Mouse (Mus musculus) brain, embryonic 14.5 days (tissue): ENCODE measurements at regions not wholly inside any gene's neighbourhood (a gene's known extent, or its start where the extent isn't known, plus 50 kb on each side); places are given as distances from the start of the nearest gene placed in this dataset.

ENCODE experiments used
- DNase-seq: peaks from one replicate; pipeline ENCODE4 v3.0.0-alpha.2; 2011; ENCODE audit warnings: low read depth
- CTCF ChIP-seq: fragments of 200-500 bp; IDR thresholded peaks from 2 replicates; pipeline ENCODE4 v1.5.1; 2012; ENCODE audit warnings: inconsistent platforms, mild to moderate bottlenecking, moderate library complexity, borderline replicate concordance; ENCODE audit not compliant: insufficient read depth, insufficient read length; ENCODE audit errors: extremely low read depth
- POLR2A ChIP-seq: fragments of 200-500 bp; IDR thresholded peaks from 2 replicates; pipeline ENCODE4 v1.6.1; 2012; ENCODE audit warnings: mild to moderate bottlenecking, inconsistent platforms, borderline replicate concordance; ENCODE audit not compliant: poor library complexity, insufficient read depth, insufficient read length, severe bottlenecking; ENCODE audit errors: extremely low read depth

GRCm38 (mm10) chr8:25353822-25354770, 529.9 kb upstream of the Adam5 start:
- TF ChIP-seq POLR2A (no peak), CTCF (no peak)

GRCm38 (mm10) chr8:25353405-25353804, 529.2 kb upstream of the Adam5 start:
- no peak for DNase-seq
- no peak for TF ChIP-seq CTCF
- TF ChIP-seq POLR2A: no peak

More at GRCm38 (mm10) chr8:25353822-25354770, 529.9 kb upstream of the Adam5 start:
- DNase-seq: peak; percentile 58

GRCm38 (mm10) chr8:25348003-25348683, 524.0 kb upstream of the Adam5 start:
- no peak for DNase-seq
- TF ChIP-seq POLR2A (no peak), CTCF (no peak)

GRCm38 (mm10) chr8:25343160-25343602, 519.0 kb upstream of the Adam5 start:
- TF ChIP-seq POLR2A: no peak
- peak; percentile 20 for DNase-seq

- TF ChIP-seq CTCF (no peak), POLR2A (no peak)
Observed at GRCm38 (mm10) chr8:25342501-25342900, 518.3 kb upstream of the Adam5 start.

GRCm38 (mm10) chr8:25341225-25341624, 517.1 kb upstream of the Adam5 start:
- TF ChIP-seq CTCF (no peak), POLR2A (no peak)
- no peak for DNase-seq

More at GRCm38 (mm10) chr8:25342501-25342900, 518.3 kb upstream of the Adam5 start:
- no peak for DNase-seq

- no peak for DNase-seq
- TF ChIP-seq POLR2A (no peak), CTCF (no peak)
Observed at GRCm38 (mm10) chr8:25340729-25341128, 516.6 kb upstream of the Adam5 start.

- no peak for DNase-seq
- TF ChIP-seq CTCF: no peak
- TF ChIP-seq POLR2A: no peak
Observed at GRCm38 (mm10) chr8:25332120-25332607, 508.0 kb upstream of the Adam5 start.

- TF ChIP-seq POLR2A (no peak), CTCF (no peak)
- no peak for DNase-seq
Observed at GRCm38 (mm10) chr8:25331161-25331776, 507.1 kb upstream of the Adam5 start.

- no peak for DNase-seq
- TF ChIP-seq POLR2A: no peak
- TF ChIP-seq CTCF: no peak
Observed at GRCm38 (mm10) chr8:25329791-25330190, 505.6 kb upstream of the Adam5 start.

GRCm38 (mm10) chr8:25328318-25328717, 504.1 kb upstream of the Adam5 start:
- no peak for DNase-seq
- TF ChIP-seq POLR2A (no peak), CTCF (no peak)

- TF ChIP-seq POLR2A: no peak
- TF ChIP-seq CTCF: no peak
- no peak for DNase-seq
Observed at GRCm38 (mm10) chr8:25326930-25327329, 502.8 kb upstream of the Adam5 start.
